Mouse (Mus musculus): ENCODE measurements around the gene Mxra7. TPM values are rescaled to one million over a fixed set of nuclear protein-coding genes. Genes with fewer than 3 reads are reported as not detected.

Mxra7 gene
- polyA plus RNA-seq, 1 experiment from 2014 or later, result 25.7 TPM

GRCm38 (mm10) chr11:116843261-116844233, 15.7 kb upstream of the Mxra7 start, which contains the start of the genes Mettl23 and Jmjd6:
Gene Mettl23 (plus strand): TSS chr11:116843278.
Gene Jmjd6 (minus strand): TSS chr11:116843449.
- WGBS, result under 1% methylated on average over 72 of the region's 72 CpGs

GRCm38 (mm10) chr11:116842531-116843260, 14.8 kb upstream of the Mxra7 start:
- WGBS, result under 1% methylated on average over 71 of the region's 73 CpGs
- H3K27me3 ChIP-seq (replicated peaks), result no peaks in the 10 kb centered on the region

More at GRCm38 (mm10) chr11:116843261-116844233, 15.7 kb upstream of the Mxra7 start, which contains the start of the genes Mettl23 and Jmjd6:
- ATAC-seq (ENCODE audit: insufficient read depth, low FRiP score, low read depth), result peak; percentile 94
- peak within 1 kb of the TSS; percentile 99 for H3K27ac ChIP-seq
- peaks cover 34% of the 10 kb centered on the region for H3K4me1 ChIP-seq
- peak within 1 kb of the TSS; percentile 80 for H3K4me3 ChIP-seq (replicated peaks)
- H3K9me3 ChIP-seq, result no peaks in the 10 kb centered on the region
- H3K27me3 ChIP-seq (replicated peaks), result no peaks in the 10 kb centered on the region
- peak within 1 kb of the TSS; percentile 78 for H3K4me2 ChIP-seq
- H3K36me3 ChIP-seq, result peaks cover 33% of the 10 kb centered on the region
- H3K9ac ChIP-seq, result peak within 1 kb of the TSS; percentile 78

GRCm38 (mm10) chr11:116840748-116841147, 12.9 kb upstream of the Mxra7 start:
- Histone ChIP-seq H3K9ac (no peak overlapping the region; the same call in 1 of the 2 replicates), H3K36me3 (peaks cover 52% of the 10 kb centered on the region), H3K27me3 (replicated peaks) (no peaks in the 10 kb centered on the region), H3K9me3 (no peaks in the 10 kb centered on the region), H3K4me3 (replicated peaks) (peak overlapping the region; percentile 80), H3K4me2 (peak overlapping the region; percentile 78), H3K27ac (no peak overlapping the region), H3K4me1 (peaks cover 31% of the 10 kb centered on the region)
- WGBS, result 77% methylated on average over 4 of the region's 4 CpGs
- no peak for ATAC-seq (ENCODE audit: insufficient read depth, low FRiP score, low read depth)

More at GRCm38 (mm10) chr11:116842531-116843260, 14.8 kb upstream of the Mxra7 start:
- H3K9me3 ChIP-seq, result no peaks in the 10 kb centered on the region
- peak; percentile 66 for ATAC-seq (ENCODE audit: insufficient read depth, low FRiP score, low read depth)
- peak overlapping the region; percentile 80 for H3K4me3 ChIP-seq (replicated peaks)
- H3K4me1 ChIP-seq, result peaks cover 34% of the 10 kb centered on the region
- H3K36me3 ChIP-seq, result peaks cover 33% of the 10 kb centered on the region
- H3K9ac ChIP-seq, result peak overlapping the region; percentile 78
- H3K27ac ChIP-seq, result peak overlapping the region; percentile 99
- H3K4me2 ChIP-seq, result peak overlapping the region; percentile 78

- Histone ChIP-seq H3K4me3 (replicated peaks) (0 out of 2 replicates have a peak overlapping the region, but pooled peaks have one; percentile 3), H3K4me1 (peaks cover 30% of the 10 kb centered on the region), H3K4me2 (0 out of 2 replicates have a peak overlapping the region, but pooled peaks have one; percentile 8), H3K36me3 (peaks cover 64% of the 10 kb centered on the region), H3K9ac (no peak overlapping the region), H3K9me3 (no peaks in the 10 kb centered on the region), H3K27ac (no peak overlapping the region), H3K27me3 (replicated peaks) (no peaks in the 10 kb centered on the region)
- no peak for ATAC-seq (ENCODE audit: insufficient read depth, low FRiP score, low read depth)
- WGBS, result 82% methylated on average over 7 of the region's 7 CpGs
These were observed 11.8 kb upstream of the Mxra7 start for GRCm38 (mm10) chr11:116839601-116840000.

GRCm38 (mm10) chr11:116838936-116839335, 11.1 kb upstream of the Mxra7 start:
- Histone ChIP-seq H3K4me3 (replicated peaks) (no peak overlapping the region), H3K4me1 (peaks cover 25% of the 10 kb centered on the region), H3K36me3 (peaks cover 70% of the 10 kb centered on the region), H3K9ac (no peak overlapping the region), H3K9me3 (no peaks in the 10 kb centered on the region), H3K27ac (no peak overlapping the region), H3K27me3 (replicated peaks) (no peaks in the 10 kb centered on the region), H3K4me2 (no peak overlapping the region)
- WGBS, result 79% methylated on average over 14 of the region's 14 CpGs
- ATAC-seq (ENCODE audit: insufficient read depth, low FRiP score, low read depth), result no peak

GRCm38 (mm10) chr11:116837441-116837840, 9.6 kb upstream of the Mxra7 start:
- no peak overlapping the region for H3K27ac ChIP-seq
- peaks cover 76% of the 10 kb centered on the region for H3K36me3 ChIP-seq
- ATAC-seq (ENCODE audit: insufficient read depth, low FRiP score, low read depth), result no peak
- no peak overlapping the region for H3K4me3 ChIP-seq (replicated peaks)
- H3K9me3 ChIP-seq, result no peaks in the 10 kb centered on the region
- H3K4me1 ChIP-seq, result peaks cover 25% of the 10 kb centered on the region
- H3K27me3 ChIP-seq (replicated peaks), result no peaks in the 10 kb centered on the region
- H3K9ac ChIP-seq, result no peak overlapping the region
- H3K4me2 ChIP-seq, result no peak overlapping the region
- WGBS, result 93% methylated on average over 10 of the region's 10 CpGs

GRCm38 (mm10) chr11:116836283-116836682, 8.4 kb upstream of the Mxra7 start:
- Histone ChIP-seq H3K9ac (no peak overlapping the region), H3K4me3 (replicated peaks) (no peak overlapping the region), H3K4me2 (no peak overlapping the region), H3K27me3 (replicated peaks) (no peaks in the 10 kb centered on the region), H3K36me3 (peaks cover 76% of the 10 kb centered on the region), H3K27ac (no peak overlapping the region), H3K4me1 (peaks cover 20% of the 10 kb centered on the region), H3K9me3 (no peaks in the 10 kb centered on the region)
- no peak for ATAC-seq (ENCODE audit: insufficient read depth, low FRiP score, low read depth)
- WGBS, result 93% methylated on average over 4 of the region's 4 CpGs

- WGBS, result 94% methylated on average over 1 of the region's 1 CpGs
- H3K9ac ChIP-seq, result no peak overlapping the region
- peaks cover 7% of the 10 kb centered on the region for H3K4me1 ChIP-seq
- H3K9me3 ChIP-seq, result no peaks in the 10 kb centered on the region
- H3K27me3 ChIP-seq (replicated peaks), result no peaks in the 10 kb centered on the region
- H3K4me3 ChIP-seq (replicated peaks), result no peak overlapping the region
- H3K4me2 ChIP-seq, result no peak overlapping the region
- H3K27ac ChIP-seq, result no peak overlapping the region
- ATAC-seq (ENCODE audit: insufficient read depth, low FRiP score, low read depth), result no peak
- H3K36me3 ChIP-seq, result peaks cover 65% of the 10 kb centered on the region
These were observed 7.1 kb upstream of the Mxra7 start for GRCm38 (mm10) chr11:116834954-116835353.

- no peak overlapping the region for H3K4me2 ChIP-seq
- peaks cover 39% of the 10 kb centered on the region for H3K36me3 ChIP-seq
- no peaks in the 10 kb centered on the region for H3K9me3 ChIP-seq
- H3K9ac ChIP-seq, result no peak overlapping the region
- H3K4me3 ChIP-seq (replicated peaks), result no peak overlapping the region
- no peak overlapping the region for H3K27ac ChIP-seq
- 37% methylated on average over 4 of the region's 4 CpGs for WGBS
- peaks cover 10% of the 10 kb centered on the region for H3K4me1 ChIP-seq
- no peaks in the 10 kb centered on the region for H3K27me3 ChIP-seq (replicated peaks)
- no peak for ATAC-seq (ENCODE audit: insufficient read depth, low FRiP score, low read depth)
These were observed 4.4 kb upstream of the Mxra7 start for GRCm38 (mm10) chr11:116832172-116832685.

- peak overlapping the region; percentile 74 for H3K4me2 ChIP-seq
- peak overlapping the region; percentile 55 for H3K9ac ChIP-seq
- peak overlapping the region; percentile 78 for H3K27ac ChIP-seq
- peaks cover 25% of the 10 kb centered on the region for H3K4me1 ChIP-seq
- no peaks in the 10 kb centered on the region for H3K27me3 ChIP-seq (replicated peaks)
- no peaks in the 10 kb centered on the region for H3K9me3 ChIP-seq
- no peak for ATAC-seq (ENCODE audit: insufficient read depth, low FRiP score, low read depth)
- peak overlapping the region; percentile 64 for H3K4me3 ChIP-seq (replicated peaks)
- WGBS, result 39% methylated on average over 17 of the region's 17 CpGs
- H3K36me3 ChIP-seq, result no peaks in the 10 kb centered on the region
These were observed 1.0 kb downstream of the Mxra7 start for GRCm38 (mm10) chr11:116826550-116827504.

GRCm38 (mm10) chr11:116825230-116825629, 2.6 kb downstream of the Mxra7 start:
- Histone ChIP-seq H3K9ac (no peak overlapping the region), H3K4me3 (replicated peaks) (no peak overlapping the region), H3K4me1 (peaks cover 32% of the 10 kb centered on the region), H3K36me3 (no peaks in the 10 kb centered on the region), H3K9me3 (no peaks in the 10 kb centered on the region), H3K27me3 (replicated peaks) (no peaks in the 10 kb centered on the region), H3K4me2 (no peak overlapping the region), H3K27ac (no peak overlapping the region)
- no peak for ATAC-seq (ENCODE audit: insufficient read depth, low FRiP score, low read depth)
- 66% methylated on average over 5 of the region's 5 CpGs for WGBS
